Mouse (Mus musculus): ENCODE results near the gene Shbg. TPM values are rescaled to one million over a fixed set of nuclear protein-coding genes. Genes with fewer than 3 reads are reported as not detected.

The Shbg gene
- not detected in 2 replicates for total RNA-seq (2017)

- no peak for ATAC-seq (ENCODE audit: extremely low read depth, insufficient number of reproducible peaks, low FRiP score, poor library complexity, severe bottlenecking)
Observed at GRCm38 (mm10) chr11:69617805-69618204, at the start of gene Shbg. TSS of gene Shbg (minus strand) at chr11:69617905.

DNA sequence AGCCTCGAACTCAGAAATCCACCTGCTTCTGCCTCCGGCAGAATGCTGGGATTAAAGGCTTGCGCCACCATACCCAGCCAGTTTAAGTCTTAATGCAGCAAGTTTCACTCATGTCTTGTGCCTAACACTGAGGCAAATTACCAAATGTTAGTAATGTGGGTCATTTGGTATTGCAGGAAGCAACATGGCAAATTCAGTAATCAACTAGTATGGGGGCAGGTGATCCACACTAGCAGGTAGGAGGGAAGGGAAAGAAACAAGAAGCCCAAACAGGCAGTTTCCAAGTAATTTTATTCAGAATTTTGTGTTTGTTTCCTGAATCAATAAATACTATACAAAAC, 48.9 kb upstream of the Shbg start:
- no peak for ATAC-seq (ENCODE audit: extremely low read depth, insufficient number of reproducible peaks, low FRiP score, poor library complexity, severe bottlenecking)

DNA sequence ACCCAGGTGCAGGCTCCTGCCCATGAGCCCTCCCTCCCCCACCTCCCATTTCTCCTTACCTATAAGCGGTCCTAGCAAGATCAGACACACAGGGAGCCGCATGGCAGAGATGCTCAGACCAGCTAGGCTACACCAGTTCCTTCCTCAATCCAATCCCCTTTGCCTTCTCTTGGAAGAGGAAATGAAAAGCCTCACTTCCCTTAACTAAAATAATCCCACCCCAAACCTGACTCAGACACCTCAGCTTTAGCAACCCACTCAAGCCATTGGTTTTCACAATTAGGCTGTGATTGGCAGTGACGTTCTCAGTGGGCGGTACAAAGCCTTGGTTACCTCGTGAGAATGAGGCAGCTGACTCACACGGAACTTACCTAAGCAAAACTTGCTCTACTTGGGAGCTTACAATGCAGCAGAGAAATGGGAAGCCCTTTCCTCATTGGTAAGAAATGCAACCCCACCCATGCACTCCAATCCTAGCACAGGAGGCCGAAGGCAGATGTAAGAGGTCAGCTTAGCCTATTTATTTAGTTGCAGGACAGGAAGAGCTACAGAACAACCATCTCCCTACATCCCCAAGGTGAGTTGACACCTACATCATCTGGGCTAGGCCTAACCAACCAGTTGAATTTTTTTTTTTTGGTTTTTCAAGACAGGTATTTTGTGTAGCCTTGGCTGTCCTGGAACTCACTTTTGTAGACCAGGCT, 48.4 kb upstream of the Shbg start, which contains the start of gene Cd68:
Gene Cd68, minus strand, starts transcription at position 193 of the 704 bp plus-strand sequence.
- ATAC-seq (ENCODE audit: extremely low read depth, insufficient number of reproducible peaks, low FRiP score, poor library complexity, severe bottlenecking): peak; percentile 76

- ATAC-seq (ENCODE audit: extremely low read depth, insufficient number of reproducible peaks, low FRiP score, poor library complexity, severe bottlenecking): no peak
Observed at GRCm38 (mm10) chr11:69665457-69665960, 47.8 kb upstream of the Shbg start.

DNA sequence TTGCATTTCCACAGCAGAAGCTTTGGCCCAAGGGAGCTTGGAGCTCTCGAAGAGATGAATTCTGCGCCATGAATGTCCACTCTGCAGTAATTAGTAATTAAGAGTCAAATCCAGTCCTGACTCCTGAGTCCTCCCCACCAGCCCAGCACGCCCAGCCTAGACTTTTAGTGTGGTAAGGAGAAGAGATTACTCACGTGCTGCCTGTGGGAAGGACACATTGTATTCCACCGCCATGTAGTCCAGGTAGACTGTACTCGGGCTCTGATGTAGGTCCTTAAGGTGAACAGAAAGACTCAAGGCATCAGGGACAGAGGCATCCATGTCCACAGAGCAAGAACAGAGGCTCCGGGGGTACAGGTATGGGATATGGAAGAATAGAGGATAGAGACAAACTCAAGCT, 47.1 kb upstream of the Shbg start:
- no peak for ATAC-seq (ENCODE audit: extremely low read depth, insufficient number of reproducible peaks, low FRiP score, poor library complexity, severe bottlenecking)

GRCm38 (mm10) chr11:69663795-69664194, 46.1 kb upstream of the Shbg start:
- no peak for ATAC-seq (ENCODE audit: extremely low read depth, insufficient number of reproducible peaks, low FRiP score, poor library complexity, severe bottlenecking)

- no peak for ATAC-seq (ENCODE audit: extremely low read depth, insufficient number of reproducible peaks, low FRiP score, poor library complexity, severe bottlenecking)
Observed at GRCm38 (mm10) chr11:69662967-69663671, 45.4 kb upstream of the Shbg start.

DNA sequence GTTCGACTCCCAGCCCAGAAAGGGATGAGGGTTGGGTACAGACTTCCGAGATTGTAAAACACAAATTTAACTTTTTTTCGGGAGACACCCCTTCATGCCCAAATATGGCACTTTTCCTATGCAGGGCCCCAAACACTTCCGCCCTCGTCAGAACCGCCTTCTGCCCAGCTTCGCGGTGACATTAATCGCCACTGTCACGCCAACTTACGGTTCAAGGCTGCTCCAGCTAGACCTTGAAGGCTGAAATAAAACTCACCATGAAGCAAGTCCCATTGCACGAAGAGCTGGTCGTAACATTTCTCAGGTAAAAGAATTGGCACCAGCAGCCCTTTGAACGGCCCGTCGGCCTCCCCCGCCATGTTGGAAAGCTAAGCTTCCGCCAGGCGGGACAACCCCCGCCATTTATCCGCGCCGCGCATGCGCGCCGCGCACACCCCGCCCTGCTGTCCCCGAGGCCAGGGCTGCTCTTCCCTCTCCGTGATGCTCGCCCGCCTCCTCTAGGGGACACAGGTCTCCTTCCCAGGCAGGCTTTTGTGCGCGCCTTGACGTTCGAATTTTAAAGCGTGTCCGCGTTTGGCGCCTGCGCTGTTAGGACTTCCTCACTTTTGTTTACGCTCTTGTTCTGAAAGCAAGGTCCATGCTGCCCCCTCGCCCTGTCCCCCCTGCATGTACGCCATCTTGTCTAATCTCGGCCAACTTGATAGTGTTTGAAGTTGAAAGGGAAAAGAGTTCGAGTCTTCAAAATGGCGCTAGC, 44.7 kb upstream of the Shbg start, which contains the start of gene Mpdu1:
Gene Mpdu1, minus strand, starts transcription at position 430 of the 754 bp plus-strand sequence.
- ATAC-seq (ENCODE audit: extremely low read depth, insufficient number of reproducible peaks, low FRiP score, poor library complexity, severe bottlenecking): peak; percentile 78

GRCm38 (mm10) chr11:69661221-69661881, 43.6 kb upstream of the Shbg start:
- no peak for ATAC-seq (ENCODE audit: extremely low read depth, insufficient number of reproducible peaks, low FRiP score, poor library complexity, severe bottlenecking)

DNA sequence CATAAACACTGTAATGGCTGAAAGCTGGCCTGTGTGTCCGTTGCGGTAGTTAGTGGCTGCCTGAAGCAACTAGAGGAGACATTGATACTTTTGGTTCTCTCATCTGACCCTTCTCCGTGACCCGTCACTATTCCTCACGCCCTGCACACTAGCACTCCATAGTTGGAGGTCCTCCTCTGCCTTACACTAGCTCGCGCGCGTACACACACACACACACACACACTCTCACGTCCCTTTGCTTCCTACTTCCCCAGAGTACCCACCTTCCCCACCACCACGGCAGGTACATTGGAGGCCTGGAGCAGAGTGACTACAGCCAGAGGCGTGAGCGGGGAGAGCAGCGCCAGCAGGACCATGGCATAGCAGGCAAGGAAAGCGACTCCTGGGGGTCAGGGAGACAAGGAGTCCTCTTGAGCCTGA, 39.8 kb upstream of the Shbg start:
- ATAC-seq (ENCODE audit: extremely low read depth, insufficient number of reproducible peaks, low FRiP score, poor library complexity, severe bottlenecking): no peak

GRCm38 (mm10) chr11:69656617-69657461, 39.1 kb upstream of the Shbg start:
- ATAC-seq (ENCODE audit: extremely low read depth, insufficient number of reproducible peaks, low FRiP score, poor library complexity, severe bottlenecking): peak; percentile 39; the same call in 1 of the 2 replicates

GRCm38 (mm10) chr11:69656065-69656455, 38.4 kb upstream of the Shbg start:
- no peak for ATAC-seq (ENCODE audit: extremely low read depth, insufficient number of reproducible peaks, low FRiP score, poor library complexity, severe bottlenecking)

GRCm38 (mm10) chr11:69655264-69656064, 37.8 kb upstream of the Shbg start, which contains the start of gene Sox15:
TSS of gene Sox15 (plus strand) at chr11:69655314.
- no peak for ATAC-seq (ENCODE audit: extremely low read depth, insufficient number of reproducible peaks, low FRiP score, poor library complexity, severe bottlenecking)

GRCm38 (mm10) chr11:69654760-69655159, 37.1 kb upstream of the Shbg start:
- ATAC-seq (ENCODE audit: extremely low read depth, insufficient number of reproducible peaks, low FRiP score, poor library complexity, severe bottlenecking): no peak

DNA sequence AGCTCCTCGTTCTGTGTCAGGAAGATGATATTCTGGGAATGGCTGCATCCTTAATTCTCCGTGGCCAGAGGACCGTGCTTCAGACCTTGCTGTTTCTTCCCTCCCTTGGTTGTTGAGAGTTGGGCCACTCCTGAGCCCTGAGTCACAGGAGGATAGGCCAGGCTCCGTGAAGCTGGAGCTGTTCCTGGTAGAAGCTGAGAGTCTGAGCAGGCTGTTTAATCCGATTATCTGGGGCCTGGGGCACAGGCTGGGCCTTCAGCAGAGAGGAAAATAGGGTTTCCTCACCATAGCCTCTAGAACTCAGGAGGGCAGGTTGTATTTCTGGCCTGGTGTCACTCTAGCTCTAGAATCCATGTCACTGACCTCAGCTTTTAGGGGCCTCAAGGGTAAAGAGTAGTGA, 35.7 kb upstream of the Shbg start:
- no peak for ATAC-seq (ENCODE audit: extremely low read depth, insufficient number of reproducible peaks, low FRiP score, poor library complexity, severe bottlenecking)

DNA sequence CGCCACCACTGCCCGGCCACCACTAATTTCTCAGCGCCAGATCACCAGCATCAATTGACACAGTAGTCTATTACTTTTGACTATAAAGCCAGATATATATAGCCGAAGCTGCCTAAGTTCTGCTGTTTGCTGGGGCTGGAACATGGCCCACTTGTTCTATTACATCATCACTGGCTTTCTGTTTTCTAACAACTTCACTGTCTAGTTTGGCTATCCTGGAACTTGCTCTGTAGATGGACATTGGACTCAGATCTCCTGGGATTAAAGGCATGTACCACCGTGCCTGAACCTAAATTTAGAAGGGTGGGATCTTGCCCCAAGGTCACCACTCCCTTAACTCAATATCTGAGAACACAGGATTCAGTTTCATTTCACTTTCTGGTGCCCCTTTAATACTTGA, 28.2 kb upstream of the Shbg start:
- ATAC-seq (ENCODE audit: extremely low read depth, insufficient number of reproducible peaks, low FRiP score, poor library complexity, severe bottlenecking): no peak

GRCm38 (mm10) chr11:69635471-69635870, 17.8 kb upstream of the Shbg start:
- no peak for ATAC-seq (ENCODE audit: extremely low read depth, insufficient number of reproducible peaks, low FRiP score, poor library complexity, severe bottlenecking)
